Mouse (Mus musculus) spleen, postnatal 36 days (tissue): ENCODE data around the gene Slc43a3.

Experiments
- DNase-seq, 2 experiments: peaks; one replicate each; pipeline ENCODE4 v3.0.0; 2022; ENCODE audit warnings: low spot score in 2 of 2, mixed read lengths in 1 of 2

Slc43a3 gene

GRCm38 (mm10) chr2:84937491-84938150 lies 1.2 kb downstream of the Slc43a3 start:
- no peak for DNase-seq

- DNase-seq = peak; percentile 66 to 77
Observed at GRCm38 (mm10) chr2:84938249-84938946, 2.0 kb downstream of the Slc43a3 start.

- DNase-seq = no peak
Observed at GRCm38 (mm10) chr2:84939306-84939705, 2.9 kb downstream of the Slc43a3 start.

- DNase-seq = no peak
Observed at GRCm38 (mm10) chr2:84939711-84940110, 3.3 kb downstream of the Slc43a3 start.

GRCm38 (mm10) chr2:84941332-84941731 lies 5.0 kb downstream of the Slc43a3 start:
- DNase-seq = no peak

GRCm38 (mm10) chr2:84941795-84942194 lies 5.4 kb downstream of the Slc43a3 start:
- no peak for DNase-seq

GRCm38 (mm10) chr2:84947154-84947771 lies 10.9 kb downstream of the Slc43a3 start:
- DNase-seq = no peak

- DNase-seq = no peak
Observed at GRCm38 (mm10) chr2:84948252-84948651, 11.9 kb downstream of the Slc43a3 start.

- no peak for DNase-seq
Observed at GRCm38 (mm10) chr2:84948721-84949120, 12.3 kb downstream of the Slc43a3 start.

- DNase-seq = no peak
Observed at GRCm38 (mm10) chr2:84951027-84951426, 14.6 kb downstream of the Slc43a3 start.

GRCm38 (mm10) chr2:84952251-84952650 lies 15.9 kb downstream of the Slc43a3 start:
- no peak for DNase-seq

- DNase-seq = no peak
Observed at GRCm38 (mm10) chr2:84952693-84953092, 16.3 kb downstream of the Slc43a3 start.

GRCm38 (mm10) chr2:84955435-84955834 lies 19.1 kb downstream of the Slc43a3 start:
- DNase-seq = no peak

- DNase-seq = peak; percentile 80 to 83
Observed at GRCm38 (mm10) chr2:84956274-84956673, 19.9 kb downstream of the Slc43a3 start.

GRCm38 (mm10) chr2:84958588-84959264 lies 22.3 kb downstream of the Slc43a3 start:
- DNase-seq = no peak

- peak in 1 of 2 experiments; percentile 27 for DNase-seq
Observed at GRCm38 (mm10) chr2:84961300-84961699, 24.9 kb downstream of the Slc43a3 start.

- no peak for DNase-seq
Observed at GRCm38 (mm10) chr2:84961901-84962300, 25.5 kb downstream of the Slc43a3 start.

GRCm38 (mm10) chr2:84962906-84963507 lies 26.6 kb downstream of the Slc43a3 start:
- no peak for DNase-seq

GRCm38 (mm10) chr2:84964111-84964801 lies 27.9 kb downstream of the Slc43a3 start:
- DNase-seq = peak; percentile 65 to 73

- peak; percentile 42 to 56 for DNase-seq
Observed at GRCm38 (mm10) chr2:84967318-84967991, 31.1 kb downstream of the Slc43a3 start.

GRCm38 (mm10) chr2:84975580-84975979 lies 39.2 kb downstream of the Slc43a3 start:
- no peak for DNase-seq
